Mouse (Mus musculus) inflammation-experienced regulatory T-cells, adult 6 months (primary cell): ENCODE results near the gene Gm44965. TPM values are rescaled to one million over a fixed set of nuclear protein-coding genes. Genes with fewer than 3 reads are reported as not detected.

Experiments
- polyA plus RNA-seq, 3 experiments: library from polyadenylated mRNA; unstranded; fragments of 100-300 nt; shearing (Covaris generic); gene quantifications; one replicate each; pipeline ENCODE4 v1.2.1; 2017

The Gm44965 gene
- polyA plus RNA-seq, 3 experiments from 2014 or later, result 2.7 TPM; not detected in 2

Other genes with a start within 250 kb of the Gm44965 start
- 10 to 100 TPM in 2 of 3 experiments, 1 to 10 TPM in 1; 9.2 to 19.7 (median 12.2) TPM for gene Krba1, start 198.4 kb upstream of the Gm44965 start, polyA plus RNA-seq
- gene Zfp467, start 148.1 kb upstream of the Gm44965 start, polyA plus RNA-seq, result 10 to 100 TPM in 1 of 3 experiments, 1 to 10 TPM in 2; 4.5 to 10.4 (median 8.2) TPM
- gene Sspo, start 145.7 kb upstream of the Gm44965 start, polyA plus RNA-seq, result 1 to 10 TPM in 1 of 3 experiments, under 1 TPM in 2; 0.54 to 1.2 (median 0.97) TPM
- gene Atp6v0e2, start 56.3 kb upstream of the Gm44965 start, polyA plus RNA-seq, result under 1 TPM in 1 of 3 experiments, not detected in 2; 0.57 TPM
- 10 to 100 TPM; 27.5 to 40.7 (median 30.3) TPM for gene Lrrc61, start 39.1 kb upstream of the Gm44965 start, polyA plus RNA-seq
- under 1 TPM in 1 of 3 experiments, not detected in 2; 0.35 TPM for gene Rarres2, start 21.2 kb upstream of the Gm44965 start, polyA plus RNA-seq
- not detected for gene Gm45021, start 4.3 kb upstream of the Gm44965 start, polyA plus RNA-seq
- gene Repin1, start 58 bp upstream of the Gm44965 start, polyA plus RNA-seq, result 1 to 10 TPM; 2.7 to 6.3 (median 2.9) TPM
- gene Zfp775, start 8.1 kb downstream of the Gm44965 start, polyA plus RNA-seq, result 1 to 10 TPM; 4.5 to 7.7 (median 7.3) TPM
- gene AI854703, start 32.8 kb downstream of the Gm44965 start, polyA plus RNA-seq, result 1 to 10 TPM in 2 of 3 experiments, under 1 TPM in 1; 0.40 to 2.2 (median 2.1) TPM
- 100 to 1,000 TPM; 134 to 165 (median 146) TPM for gene Gimap8, start 53.3 kb downstream of the Gm44965 start, polyA plus RNA-seq
- 100 to 1,000 TPM; 236 to 293 (median 290) TPM for gene Gimap9, start 82.2 kb downstream of the Gm44965 start, polyA plus RNA-seq
- 1,000 to 10,000 TPM; 1,788 to 2,089 (median 1,869) TPM for gene Gimap4, start 90.6 kb downstream of the Gm44965 start, polyA plus RNA-seq
- 1,000 to 10,000 TPM; 1,024 to 1,390 (median 1,261) TPM for gene Gimap6, start 114.3 kb downstream of the Gm44965 start, polyA plus RNA-seq
- gene Gm28053, start 124.7 kb downstream of the Gm44965 start, polyA plus RNA-seq, result 10 to 100 TPM; 58.9 to 85.2 (median 59.9) TPM
- 100 to 1,000 TPM; 458 to 769 (median 564) TPM for gene Gimap7, start 124.7 kb downstream of the Gm44965 start, polyA plus RNA-seq
- gene Gimap1, start 145.1 kb downstream of the Gm44965 start, polyA plus RNA-seq, result 100 to 1,000 TPM; 353 to 386 (median 354) TPM
- gene Gimap5, start 152.3 kb downstream of the Gm44965 start, polyA plus RNA-seq, result 100 to 1,000 TPM; 218 to 266 (median 236) TPM
- 1,000 to 10,000 TPM; 1,096 to 1,768 (median 1,751) TPM for gene Gimap3, start 176.9 kb downstream of the Gm44965 start, polyA plus RNA-seq
- 10 to 100 TPM; 13.3 to 32.6 (median 28.4) TPM for gene Tmem176a, start 247.0 kb downstream of the Gm44965 start, polyA plus RNA-seq
- gene Tmem176b, start 247.6 kb downstream of the Gm44965 start, polyA plus RNA-seq, result 10 to 100 TPM; 28.1 to 42.7 (median 29.5) TPM